Mouse (Mus musculus) hindbrain, embryonic 16.5 days (tissue): ENCODE measurements around the gene Fgfr3. TPM values are rescaled to one million over a fixed set of nuclear protein-coding genes. Genes with fewer than 3 reads are reported as not detected.

Experiments
- ATAC-seq: fragments of 200-750 bp; cut with Nextera tagmentation; 2 replicates; pipeline ENCODE4 v1.8.0; 2017; ENCODE audit warnings: moderate TSS enrichment, moderate library complexity
- H3K27ac ChIP-seq: fragments of 300-500 bp; sonication (generic); 2 replicates; pipeline ENCODE4 v1.5.1; 2014; ENCODE audit warnings: low read depth, mild to moderate bottlenecking, control low read depth, low read length, moderate library complexity
- H3K27me3 ChIP-seq: fragments of 300-500 bp; sonication (generic); replicated peaks from 2 replicates; pipeline ENCODE4 v1.6.1; 2014; ENCODE audit warnings: low read length; ENCODE audit not compliant: control insufficient read depth, insufficient read depth
- H3K36me3 ChIP-seq: fragments of 300-500 bp; sonication (generic); 2 replicates; pipeline ENCODE4 v1.6.1; 2014; ENCODE audit warnings: mild to moderate bottlenecking, low read length, moderate library complexity, mixed read lengths; ENCODE audit not compliant: control insufficient read depth, insufficient read depth
- H3K4me1 ChIP-seq: fragments of 300-500 bp; sonication (generic); 2 replicates; pipeline ENCODE4 v1.6.1; 2014; ENCODE audit warnings: low read depth, low read length; ENCODE audit not compliant: control insufficient read depth, insufficient read depth
- H3K4me2 ChIP-seq: fragments of 300-500 bp; sonication (generic); 2 replicates; pipeline ENCODE4 v1.6.1; 2014; ENCODE audit warnings: mild to moderate bottlenecking, low read length, control low read depth, moderate library complexity
- H3K4me3 ChIP-seq: fragments of 300-500 bp; sonication (generic); 2 replicates; pipeline ENCODE4 v1.5.1; 2014; ENCODE audit warnings: mild to moderate bottlenecking, low read length, control low read depth, moderate library complexity
- H3K9ac ChIP-seq: fragments of 300-500 bp; sonication (generic); 2 replicates; pipeline ENCODE4 v1.6.1; 2014; ENCODE audit warnings: low read depth, mild to moderate bottlenecking, control low read depth, low read length, moderate library complexity
- H3K9me3 ChIP-seq: fragments of 300-500 bp; sonication (generic); 2 replicates; pipeline ENCODE4 v1.6.1; 2014; ENCODE audit warnings: mild to moderate bottlenecking, low read length, moderate library complexity; ENCODE audit not compliant: control insufficient read depth
- WGBS: fragments of 180-500 bp; shearing (Covaris S2); extraction: QIAGEN DNeasy Blood & Tissue Kit; methylation state at CpG from one replicate; pipeline ENCODE4 v1.1.7; 2014; 5-methylcytosine and 5-hydroxymethylcytosine counted together
- polyA plus RNA-seq: library from polyadenylated mRNA; unstranded; fragments of >200 nt; fragmentation: Nextera tagmentation; extraction: Ambion mirVana; gene quantifications from 2 replicates; pipeline ENCODE4 v1.2.1, GENCODE M21; 2015

Fgfr3 gene
- polyA plus RNA-seq, 1 experiment from 2014 or later: 45.9 TPM

DNA sequence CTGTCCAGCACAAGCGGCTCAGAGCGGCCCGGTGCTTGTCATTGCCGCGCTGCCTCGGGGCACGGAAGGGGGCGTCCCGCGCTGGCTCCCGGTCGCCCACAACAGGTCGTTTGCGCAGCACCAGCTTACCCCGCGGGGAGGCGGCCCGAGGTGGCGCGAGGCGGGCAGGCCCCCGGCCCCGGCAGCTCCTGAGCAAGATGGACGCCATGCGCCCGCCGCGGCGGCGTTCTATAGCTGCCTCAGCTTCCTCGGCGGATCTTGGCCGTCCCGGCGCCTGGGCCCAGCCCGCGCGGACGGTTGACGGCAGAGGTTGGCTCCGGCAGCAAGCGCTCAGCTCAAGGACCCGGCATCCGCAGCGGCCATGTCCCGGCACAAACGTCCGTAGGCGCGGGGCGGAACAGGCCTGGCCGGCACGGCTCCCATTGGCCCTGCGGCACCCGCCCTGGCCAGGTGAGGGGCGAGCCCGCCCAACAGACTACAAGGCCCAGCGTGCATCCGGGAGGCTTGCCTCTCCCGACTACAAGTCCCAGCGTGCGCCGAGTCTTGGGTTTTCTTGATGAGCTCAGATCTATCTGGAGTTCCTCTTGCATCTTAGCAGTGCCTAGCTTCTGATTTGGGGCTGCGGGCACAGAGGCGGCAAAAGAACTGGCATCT lies 61.0 kb downstream of the Fgfr3 start, which contains the start of gene Letm1:
TSS of gene Letm1 (minus strand) at position 473 of the 654 bp plus-strand sequence.
- H3K9ac ChIP-seq: peak within 1 kb of the TSS; percentile 95
- H3K36me3 ChIP-seq: no peaks in the 10 kb centered on the region; the same call in 1 of the 2 replicates
- ATAC-seq: peak; percentile 100
- peak within 1 kb of the TSS; percentile 95 for H3K4me2 ChIP-seq
- H3K4me1 ChIP-seq: peaks cover 20% of the 10 kb centered on the region
- H3K4me3 ChIP-seq: peak within 1 kb of the TSS; percentile 95
- WGBS: 1% methylated on average over 45 of the region's 65 CpGs
- H3K27ac ChIP-seq: peak within 1 kb of the TSS; percentile 85
- H3K27me3 ChIP-seq: no peaks in the 10 kb centered on the region
- no peaks in the 10 kb centered on the region for H3K9me3 ChIP-seq

DNA sequence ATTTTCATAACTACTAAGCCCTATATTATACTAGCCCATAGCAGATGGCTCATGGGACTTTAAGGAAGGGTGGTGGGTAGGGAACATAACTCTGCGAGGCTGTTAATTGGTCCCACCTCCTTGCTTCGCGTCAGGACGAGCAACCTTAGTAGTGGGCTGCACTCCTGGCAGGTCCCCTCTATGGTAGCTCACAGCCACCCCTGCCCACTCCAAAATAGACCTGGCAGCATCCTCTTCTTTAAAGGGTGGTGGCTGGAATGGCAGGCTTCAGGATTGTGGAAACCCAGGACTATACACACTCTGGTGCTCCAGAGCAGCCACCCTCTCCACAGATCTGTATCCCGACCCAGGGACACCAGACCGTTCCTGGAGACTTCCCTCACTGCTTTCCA lies 61.5 kb downstream of the Fgfr3 start:
- Histone ChIP-seq H3K27me3 (no peaks in the 10 kb centered on the region), H3K9me3 (no peaks in the 10 kb centered on the region), H3K4me1 (peaks cover 20% of the 10 kb centered on the region), H3K27ac (peak overlapping the region; percentile 85), H3K36me3 (no peaks in the 10 kb centered on the region), H3K9ac (peak overlapping the region; percentile 95), H3K4me3 (peak overlapping the region; percentile 95), H3K4me2 (peak overlapping the region; percentile 95)
- 16% methylated on average over 6 of the region's 6 CpGs for WGBS
- ATAC-seq: peak; percentile 83

Other genes with a start within 250 kb of the Fgfr3 start
- gene Fam53a, start 92.0 kb upstream of the Fgfr3 start, polyA plus RNA-seq: 28.4 and 33.0 TPM in 2 replicates
- 0.45 and 0.92 TPM in 2 replicates for gene Gm9903, start 91.7 kb upstream of the Fgfr3 start, polyA plus RNA-seq
- 128 and 133 TPM in 2 replicates for gene Slbp, start 69.1 kb upstream of the Fgfr3 start, polyA plus RNA-seq
- 42.2 and 46.0 TPM in 2 replicates for gene Tacc3, start 63.5 kb upstream of the Fgfr3 start, polyA plus RNA-seq
- 32.5 and 35.3 TPM in 2 replicates for gene Tmem129, start 63.3 kb upstream of the Fgfr3 start, polyA plus RNA-seq
- 68.7 and 75.6 TPM in 2 replicates for gene Letm1, start 61.1 kb downstream of the Fgfr3 start, polyA plus RNA-seq
- 52.9 and 68.7 TPM in 2 replicates for gene Nsd2, start 99.1 kb downstream of the Fgfr3 start, polyA plus RNA-seq
- gene Nelfa, start 214.7 kb downstream of the Fgfr3 start, polyA plus RNA-seq: 37.8 and 42.8 TPM in 2 replicates